Mouse (Mus musculus): ENCODE data around the gene Pdlim7. TPM values are rescaled to one million over a fixed set of nuclear protein-coding genes. Genes with fewer than 3 reads are reported as not detected.

The Pdlim7 gene
- polyA plus RNA-seq, 1 experiment from 2014 or later = 155 TPM

DNA sequence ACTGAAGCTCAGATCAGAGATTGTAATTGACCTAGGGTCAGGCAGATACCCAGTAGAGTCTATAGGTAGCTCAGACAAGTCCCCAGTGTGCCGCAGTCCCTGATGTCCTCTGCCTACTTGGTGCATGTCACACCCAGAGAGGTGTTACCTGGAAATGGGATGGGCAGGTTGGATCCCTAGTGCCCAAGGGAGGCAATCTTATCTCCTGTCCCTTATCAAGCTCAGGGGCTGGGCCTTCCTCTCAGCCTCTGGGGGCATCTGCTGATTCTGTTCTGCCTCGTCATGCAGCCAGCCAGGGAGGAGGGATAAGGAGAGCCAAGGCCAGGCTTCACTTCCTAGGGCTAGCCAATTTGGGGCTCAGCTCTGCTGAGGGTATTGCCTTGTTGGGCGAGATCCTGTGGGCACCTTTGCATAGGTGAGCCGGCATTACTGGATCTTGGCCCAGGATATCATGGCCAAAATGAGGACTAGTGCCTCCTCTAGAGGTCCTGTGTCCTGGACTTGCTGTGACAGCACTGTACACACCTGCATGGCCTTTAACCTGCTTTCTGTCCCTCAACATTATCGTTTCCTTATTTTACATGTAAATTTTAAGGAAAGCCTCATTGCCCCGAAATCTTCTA lies 66.9 kb downstream of the Pdlim7 start:
- Histone ChIP-seq H3K4me3 (ENCODE audit: low read depth, low read length) (peak overlapping the region; percentile 63), H3K36me3 (ENCODE audit: control insufficient read depth, insufficient read depth, low read length) (peaks cover 13% of the 10 kb centered on the region), H3K27me3 (ENCODE audit: control insufficient read depth, insufficient read depth, low read length) (no peaks in the 10 kb centered on the region), H3K9ac (ENCODE audit: low read length) (peak overlapping the region; percentile 92; the same call in 1 of the 2 replicates), H3K9me3 (ENCODE audit: control insufficient read depth, low read length) (no peaks in the 10 kb centered on the region), H3K4me2 (ENCODE audit: low read depth, severe bottlenecking) (peak overlapping the region; percentile 66), H3K4me1 (ENCODE audit: control insufficient read depth, insufficient read depth, low read length) (peaks cover 12% of the 10 kb centered on the region), H3K27ac (replicated peaks; ENCODE audit: low read depth, low read length) (no peak overlapping the region)
- WGBS = 88% methylated on average over 6 of the region's 6 CpGs
- DNase-seq (ENCODE audit: low spot score) (no peak), ATAC-seq (ENCODE audit: insufficient number of reproducible peaks, low FRiP score, low TSS enrichment, low read depth) (no peak)

Small RNAs within 50 kb of the gene (microRNA-seq; reads per million reads assigned to microRNA genes)
- gene Mir6943 = not detected
- 90.9 reads per million, percentile 47 among the genes with 10 or more reads in this experiment for gene Mir6944
- 3.7 reads per million, percentile 4 among the genes with 10 or more reads in this experiment for gene Mir6945

Other genes starting within 250 kb of the Pdlim7 start
- 416 and 451 TPM in 2 replicates for gene Prelid1, start 193.2 kb downstream of the Pdlim7 start, polyA plus RNA-seq (2014; fragmentation: Nextera tagmentation; extraction: Ambion mirVana)
- 90.6 and 97.4 TPM in 2 replicates for gene Rab24, start 191.7 kb downstream of the Pdlim7 start, polyA plus RNA-seq (2014; fragmentation: Nextera tagmentation; extraction: Ambion mirVana)
- 23.7 and 28.9 TPM in 2 replicates for gene Mxd3, start 183.9 kb downstream of the Pdlim7 start, polyA plus RNA-seq (2014; fragmentation: Nextera tagmentation; extraction: Ambion mirVana)
- 85.3 and 88.7 TPM in 2 replicates for gene Lman2, start 150.9 kb downstream of the Pdlim7 start, polyA plus RNA-seq (2014; fragmentation: Nextera tagmentation; extraction: Ambion mirVana)
- 0.57 and 0.97 TPM in 2 replicates for gene Rgs14, start 143.9 kb downstream of the Pdlim7 start, polyA plus RNA-seq (2014; fragmentation: Nextera tagmentation; extraction: Ambion mirVana)
- not detected in 2 replicates for gene Slc34a1, start 115.5 kb downstream of the Pdlim7 start, polyA plus RNA-seq (2014; fragmentation: Nextera tagmentation; extraction: Ambion mirVana)
- not detected in 2 replicates for gene Pfn3, start 98.4 kb downstream of the Pdlim7 start, polyA plus RNA-seq (2014; fragmentation: Nextera tagmentation; extraction: Ambion mirVana)
- 0.17 TPM in 1 of 2 replicates, not detected in the other for gene F12, start 86.9 kb downstream of the Pdlim7 start, polyA plus RNA-seq (2014; fragmentation: Nextera tagmentation; extraction: Ambion mirVana)
- 60.4 and 68.2 TPM in 2 replicates for gene Grk6, start 68.6 kb downstream of the Pdlim7 start, polyA plus RNA-seq (2014; fragmentation: Nextera tagmentation; extraction: Ambion mirVana)
- gene Prr7, start 49.4 kb downstream of the Pdlim7 start, polyA plus RNA-seq (2014; fragmentation: Nextera tagmentation; extraction: Ambion mirVana) = 1.1 and 1.6 TPM in 2 replicates
- gene Dbn1, start 25.6 kb downstream of the Pdlim7 start, polyA plus RNA-seq (2014; fragmentation: Nextera tagmentation; extraction: Ambion mirVana) = 299 and 318 TPM in 2 replicates
- gene Dok3, start 15.6 kb upstream of the Pdlim7 start, polyA plus RNA-seq (2014; fragmentation: Nextera tagmentation; extraction: Ambion mirVana) = 1.6 and 2.7 TPM in 2 replicates
- gene Ddx41, start 23.0 kb upstream of the Pdlim7 start, polyA plus RNA-seq (2014; fragmentation: Nextera tagmentation; extraction: Ambion mirVana) = 82.5 and 84.0 TPM in 2 replicates
- 47.8 and 50.7 TPM in 2 replicates for gene Fam193b, start 57.4 kb upstream of the Pdlim7 start, polyA plus RNA-seq (2014; fragmentation: Nextera tagmentation; extraction: Ambion mirVana)
- 54.9 and 60.9 TPM in 2 replicates for gene Tmed9, start 60.1 kb upstream of the Pdlim7 start, polyA plus RNA-seq (2014; fragmentation: Nextera tagmentation; extraction: Ambion mirVana)
- gene B4galt7, start 86.2 kb upstream of the Pdlim7 start, polyA plus RNA-seq (2014; fragmentation: Nextera tagmentation; extraction: Ambion mirVana) = 16.9 and 21.3 TPM in 2 replicates
- 53.8 and 56.3 TPM in 2 replicates for gene Caml, start 109.3 kb upstream of the Pdlim7 start, polyA plus RNA-seq (2014; fragmentation: Nextera tagmentation; extraction: Ambion mirVana)
- 60.8 and 61.8 TPM in 2 replicates for gene Ddx46, start 121.4 kb upstream of the Pdlim7 start, polyA plus RNA-seq (2014; fragmentation: Nextera tagmentation; extraction: Ambion mirVana)
- 75.6 and 84.4 TPM in 2 replicates for gene B230219D22Rik, start 179.4 kb upstream of the Pdlim7 start, polyA plus RNA-seq (2014; fragmentation: Nextera tagmentation; extraction: Ambion mirVana)
- gene Txndc15, start 201.0 kb upstream of the Pdlim7 start, polyA plus RNA-seq (2014; fragmentation: Nextera tagmentation; extraction: Ambion mirVana) = 85.9 and 91.7 TPM in 2 replicates
- 44.7 and 44.9 TPM in 2 replicates for gene Pcbd2, start 213.7 kb upstream of the Pdlim7 start, polyA plus RNA-seq (2014; fragmentation: Nextera tagmentation; extraction: Ambion mirVana)

Measured in limb, embryonic 11.5 days (tissue).